Mouse (Mus musculus) mature B cell (primary cell): ENCODE results near the gene Olfr913.

Experiments
- in situ Hi-C: fragments of 300-500 bp; cut with MboI; formaldehyde crosslinking; loops from 2 replicates; pipeline ENCODE4 v1.14.3; 2019

The Olfr913 gene

DNA sequence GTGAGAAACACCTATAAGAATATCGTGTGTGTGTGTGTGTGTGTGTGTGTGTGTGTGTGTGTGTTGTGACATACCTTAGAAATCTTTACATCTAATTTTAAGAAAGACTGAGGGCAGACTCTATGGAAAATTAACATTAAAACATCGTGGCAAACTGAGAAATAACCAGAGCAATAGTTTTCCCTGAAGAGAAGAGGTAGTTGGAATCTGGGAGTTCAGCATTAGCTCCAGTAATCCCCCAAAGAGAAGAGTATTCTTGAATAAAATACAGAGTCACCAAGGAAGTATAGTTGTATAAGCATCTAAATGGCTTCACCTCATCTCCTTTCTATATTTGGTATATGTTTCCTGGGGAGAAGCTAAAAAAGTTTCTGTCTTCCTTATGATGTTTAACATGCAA, at the start of gene Olfr913:
Gene Olfr913 (plus strand): TSS at position 301 of the 400 bp plus-strand sequence.
- in situ Hi-C loops = no loop called here

DNA sequence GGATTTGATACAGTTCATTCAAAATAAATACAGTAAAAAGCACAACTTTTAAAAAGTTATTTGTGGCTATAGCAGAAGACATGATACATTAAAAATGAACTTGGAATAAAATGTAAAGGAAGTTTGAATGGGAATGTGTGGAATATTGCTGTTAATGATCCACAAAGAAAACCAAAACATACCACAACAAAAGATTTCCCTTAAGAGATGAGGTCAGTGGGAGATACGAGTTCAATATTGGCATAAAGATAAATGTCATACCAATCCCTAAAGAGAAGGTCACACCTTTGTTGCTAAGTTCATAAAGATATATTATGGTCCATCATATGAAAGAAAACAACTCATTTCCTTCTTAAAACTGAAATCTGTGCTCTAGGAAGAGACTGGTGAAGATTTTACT, 12.7 kb upstream of the Olfr913 start, which contains the start of gene Olfr912:
Gene Olfr912 (plus strand): TSS at position 301 of the 400 bp plus-strand sequence.
- in situ Hi-C loops = no loop called here

DNA sequence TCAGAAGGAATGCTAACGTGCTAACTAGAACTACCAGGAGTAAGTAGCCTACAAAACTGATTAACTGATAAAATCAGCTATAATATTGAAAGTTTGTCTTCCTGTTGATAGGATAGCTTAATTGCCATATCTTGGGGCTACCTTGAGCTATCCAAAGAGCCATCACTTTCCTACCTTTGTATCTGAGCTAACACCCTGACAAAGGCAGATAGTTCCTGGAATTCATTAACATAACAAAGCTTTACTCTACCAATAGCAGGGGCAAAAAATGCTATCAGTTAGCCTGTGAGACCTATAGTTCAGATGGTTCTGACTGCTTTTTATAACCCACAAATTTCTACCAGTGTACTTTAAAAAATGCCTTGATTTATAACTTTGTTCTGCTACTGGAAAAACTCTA, 1.5 kb upstream of the Olfr913 start:
- in situ Hi-C loops = no loop called here

DNA sequence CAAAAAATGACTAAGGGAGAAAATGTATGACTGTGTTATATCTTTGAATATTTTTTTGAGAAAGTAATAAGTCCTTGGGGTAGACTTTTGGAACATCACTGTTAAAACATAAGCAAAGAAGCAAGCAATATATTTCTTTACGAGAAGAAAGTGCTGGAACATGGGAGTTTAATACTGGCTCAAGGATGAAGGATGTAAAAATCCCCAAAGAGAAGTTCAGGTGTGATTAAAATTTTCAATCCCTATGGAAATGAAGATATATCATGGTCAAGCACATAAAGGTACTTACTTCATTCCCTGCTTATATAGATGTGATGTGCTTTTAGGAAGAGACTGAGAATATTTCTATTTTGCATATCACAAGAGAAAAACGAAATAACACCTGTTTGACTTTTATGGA, 12.2 kb downstream of the Olfr913 start, which contains the start of gene Olfr914:
Gene Olfr914 (plus strand): TSS at position 301 of the 400 bp plus-strand sequence.
- in situ Hi-C loops = no loop called here

DNA sequence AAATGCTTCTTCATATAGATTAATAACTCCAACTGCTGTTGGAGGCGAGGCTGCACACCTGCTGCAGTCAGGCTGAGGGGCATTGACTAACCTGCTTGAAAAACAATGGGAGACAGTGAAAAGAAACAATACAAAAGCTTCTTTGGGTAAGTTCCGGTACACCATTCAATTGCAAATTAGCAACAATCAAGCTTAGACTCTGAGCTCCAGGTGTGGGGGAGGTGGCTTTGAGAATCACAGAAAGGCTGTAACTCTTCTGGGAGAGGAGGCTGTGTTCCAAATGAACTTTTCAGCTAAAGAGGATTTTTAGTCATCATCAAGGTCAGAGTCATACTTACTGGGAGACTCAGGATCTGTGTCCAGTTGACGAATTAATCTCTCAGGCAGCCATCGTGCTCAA, 39.8 kb downstream of the Olfr913 start:
- in situ Hi-C loops = no loop called here
